Mouse (Mus musculus) heart, embryonic 14.5 days (tissue): ENCODE measurements around the gene Mmgt2. TPM values are rescaled to one million over a fixed set of nuclear protein-coding genes. Genes with fewer than 3 reads are reported as not detected.

Experiments
- ATAC-seq: fragments of 200-750 bp; cut with Nextera tagmentation; 2 replicates; pipeline ENCODE4 v1.8.0; 2017; ENCODE audit warnings: low read depth, moderate TSS enrichment; ENCODE audit not compliant: insufficient number of reproducible peaks, insufficient read depth, low FRiP score
- H3K27ac ChIP-seq, 2 experiments: fragments of 200-500 bp in 1 of 2; fragments of 300-500 bp in 1 of 2; sonication (generic) in 1 of 2; replicated peaks in 1 of 2; 2 replicates each; pipeline ENCODE4 v1.5.1; 2012 to 2014; ENCODE audit warnings: low read depth in 2 of 2, low read length in 2 of 2, control low read depth in 1 of 2, mild to moderate bottlenecking in 1 of 2, mixed read lengths in 1 of 2; ENCODE audit not compliant: control insufficient read depth in 1 of 2, insufficient read depth in 1 of 2
- H3K27me3 ChIP-seq: fragments of 300-500 bp; sonication (generic); 2 replicates; pipeline ENCODE4 v1.6.1; 2014; ENCODE audit warnings: mild to moderate bottlenecking, low read length, control low read depth; ENCODE audit not compliant: control insufficient read depth, insufficient read depth
- H3K36me3 ChIP-seq: fragments of 300-500 bp; sonication (generic); 2 replicates; pipeline ENCODE4 v1.6.1; 2014; ENCODE audit warnings: mild to moderate bottlenecking, control low read depth, low read length, mixed read lengths; ENCODE audit not compliant: control insufficient read depth, insufficient read depth
- H3K4me1 ChIP-seq, 2 experiments: fragments of 200-500 bp in 1 of 2; fragments of 300-500 bp in 1 of 2; sonication (generic) in 1 of 2; 2 replicates each; pipeline ENCODE4 v1.6.1; 2012 to 2014; ENCODE audit warnings: low read length in 2 of 2, control low read depth in 1 of 2, mixed read lengths in 1 of 2; ENCODE audit not compliant: control insufficient read depth in 2 of 2, insufficient read depth in 2 of 2
- H3K4me2 ChIP-seq: fragments of 300-500 bp; sonication (generic); 2 replicates; pipeline ENCODE4 v1.6.1; 2014; ENCODE audit warnings: mild to moderate bottlenecking, low read length
- H3K4me3 ChIP-seq, 2 experiments: fragments of 200-500 bp in 1 of 2; fragments of 300-500 bp in 1 of 2; sonication (generic) in 1 of 2; 2 replicates each; pipeline ENCODE4 v1.5.1; 2012 to 2014; ENCODE audit warnings: low read length in 2 of 2, mild to moderate bottlenecking in 2 of 2, control low read depth in 1 of 2, low read depth in 1 of 2, moderate library complexity in 1 of 2; ENCODE audit not compliant: control insufficient read depth in 1 of 2, insufficient read depth in 1 of 2
- H3K9ac ChIP-seq: fragments of 300-500 bp; sonication (generic); 2 replicates; pipeline ENCODE4 v1.6.1; 2014; ENCODE audit warnings: mild to moderate bottlenecking, low read length
- H3K9me3 ChIP-seq: fragments of 300-500 bp; sonication (generic); 2 replicates; pipeline ENCODE4 v1.6.1; 2016; ENCODE audit warnings: low read length, control low read depth; ENCODE audit not compliant: control insufficient read depth
- WGBS: fragments of 180-500 bp; shearing (Covaris S2); extraction: QIAGEN DNeasy Blood & Tissue Kit; methylation state at CpG from one replicate; pipeline ENCODE4 v1.1.7; 2014; 5-methylcytosine and 5-hydroxymethylcytosine counted together
- polyA plus RNA-seq: library from polyadenylated mRNA; unstranded; fragments of >200 nt; fragmentation: Nextera tagmentation; extraction: Ambion mirVana; gene quantifications from 2 replicates; pipeline ENCODE4 v1.2.1, GENCODE M21; 2014

The Mmgt2 gene
- polyA plus RNA-seq, 1 experiment from 2014 or later: 56.7 TPM

DNA sequence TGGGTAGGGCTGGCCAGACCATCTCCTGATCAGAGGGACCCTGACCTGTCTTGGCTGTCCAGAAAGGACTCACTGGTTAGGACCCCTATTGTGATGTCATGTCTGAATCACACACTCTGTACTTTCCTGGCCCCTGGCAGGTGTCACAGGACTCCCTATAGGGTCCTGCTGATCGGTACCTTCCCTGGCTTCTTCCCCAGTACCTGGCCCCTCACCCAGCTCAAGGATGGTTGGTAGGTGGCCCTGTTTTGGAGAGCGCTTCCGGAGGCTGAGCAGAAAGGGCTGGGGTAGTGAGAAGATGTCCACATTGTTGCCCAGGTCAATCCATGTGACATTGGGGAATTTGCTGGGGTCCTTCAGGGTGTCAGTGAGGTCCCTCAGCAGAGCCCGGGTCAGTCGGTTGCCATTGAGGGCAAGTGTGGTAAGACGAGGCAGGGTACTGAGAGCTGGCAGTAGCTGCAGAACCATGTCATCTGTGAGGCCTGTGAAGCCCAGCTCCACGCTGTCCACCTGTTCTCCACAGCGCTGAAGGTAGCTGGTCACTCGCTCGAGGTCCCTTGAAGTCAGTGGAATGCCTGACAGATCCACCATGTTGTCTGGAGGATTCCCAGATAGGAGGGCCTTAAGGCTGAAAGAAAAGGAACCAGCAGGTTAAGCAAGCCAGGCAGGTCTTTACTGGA, 42.7 kb upstream of the Mmgt2 start:
- H3K4me1 ChIP-seq: peaks cover 2 to 18% of the 10 kb centered on the region in 2 experiments; a peak in 3 of 4 replicates
- H3K4me2 ChIP-seq: no peak overlapping the region; the same call in 1 of the 2 replicates
- ATAC-seq: no peak
- 0 out of 4 replicates have a peak overlapping the region, but pooled peaks of 1 of the 2 experiments have one; percentile 22 for H3K27ac ChIP-seq
- no peak overlapping the region for H3K4me3 ChIP-seq
- WGBS: 42% methylated on average over 10 of the region's 10 CpGs
- H3K36me3 ChIP-seq: peaks cover 75% of the 10 kb centered on the region
- peak overlapping the region; percentile 98; the same call in 1 of the 2 replicates for H3K9ac ChIP-seq
- no peaks in the 10 kb centered on the region for H3K27me3 ChIP-seq
- no peaks in the 10 kb centered on the region for H3K9me3 ChIP-seq

DNA sequence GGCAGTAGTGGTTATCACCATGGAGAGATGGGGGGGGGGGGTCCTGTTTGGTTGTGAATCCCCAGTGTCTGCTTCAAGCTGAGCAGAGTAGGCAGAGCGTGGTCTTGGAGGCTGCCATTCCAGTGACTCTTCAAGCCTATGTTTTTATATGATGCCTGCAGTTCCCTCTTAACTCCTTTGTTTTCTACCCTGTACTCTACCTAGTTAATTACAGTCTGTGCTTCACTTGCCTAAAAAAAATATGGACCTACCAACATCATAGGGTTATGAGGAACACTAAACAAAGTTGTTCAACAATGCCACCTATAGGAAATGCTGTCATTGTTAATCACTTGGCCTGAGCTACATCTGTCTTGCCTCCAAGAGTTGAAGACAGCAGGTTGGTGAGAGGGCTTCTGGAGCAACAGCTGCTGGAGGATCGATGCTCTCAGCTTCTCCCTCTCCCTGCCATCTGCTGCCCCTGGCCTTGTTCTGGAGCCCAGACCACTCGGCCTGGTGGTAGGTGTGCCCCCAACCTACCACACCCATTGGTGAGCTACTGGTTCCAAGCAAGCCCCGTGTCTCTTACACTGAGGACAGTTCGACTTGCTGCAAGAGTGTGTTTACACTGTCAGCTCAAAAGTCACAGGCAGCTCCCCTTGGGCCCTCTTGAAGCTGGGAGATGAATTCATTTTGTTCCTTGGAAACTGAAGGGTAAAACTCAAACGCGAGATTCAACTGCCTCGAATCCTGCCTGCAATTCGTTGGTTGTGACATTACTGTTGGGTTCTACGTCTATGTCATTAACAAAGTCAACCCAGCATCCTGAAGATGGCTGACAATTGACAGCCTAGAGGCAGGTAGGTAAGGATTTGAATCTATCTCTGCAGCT, 41.9 kb upstream of the Mmgt2 start:
- Histone ChIP-seq H3K4me1 (peaks cover 2 to 18% of the 10 kb centered on the region in 2 experiments; a peak in 3 of 4 replicates), H3K4me2 (no peak overlapping the region), H3K9ac (no peak overlapping the region), H3K4me3 (no peak overlapping the region), H3K27me3 (no peaks in the 10 kb centered on the region), H3K27ac (no peak overlapping the region), H3K9me3 (no peaks in the 10 kb centered on the region), H3K36me3 (peaks cover 81% of the 10 kb centered on the region)
- ATAC-seq: no peak
- WGBS: 63% methylated on average over 10 of the region's 10 CpGs

DNA sequence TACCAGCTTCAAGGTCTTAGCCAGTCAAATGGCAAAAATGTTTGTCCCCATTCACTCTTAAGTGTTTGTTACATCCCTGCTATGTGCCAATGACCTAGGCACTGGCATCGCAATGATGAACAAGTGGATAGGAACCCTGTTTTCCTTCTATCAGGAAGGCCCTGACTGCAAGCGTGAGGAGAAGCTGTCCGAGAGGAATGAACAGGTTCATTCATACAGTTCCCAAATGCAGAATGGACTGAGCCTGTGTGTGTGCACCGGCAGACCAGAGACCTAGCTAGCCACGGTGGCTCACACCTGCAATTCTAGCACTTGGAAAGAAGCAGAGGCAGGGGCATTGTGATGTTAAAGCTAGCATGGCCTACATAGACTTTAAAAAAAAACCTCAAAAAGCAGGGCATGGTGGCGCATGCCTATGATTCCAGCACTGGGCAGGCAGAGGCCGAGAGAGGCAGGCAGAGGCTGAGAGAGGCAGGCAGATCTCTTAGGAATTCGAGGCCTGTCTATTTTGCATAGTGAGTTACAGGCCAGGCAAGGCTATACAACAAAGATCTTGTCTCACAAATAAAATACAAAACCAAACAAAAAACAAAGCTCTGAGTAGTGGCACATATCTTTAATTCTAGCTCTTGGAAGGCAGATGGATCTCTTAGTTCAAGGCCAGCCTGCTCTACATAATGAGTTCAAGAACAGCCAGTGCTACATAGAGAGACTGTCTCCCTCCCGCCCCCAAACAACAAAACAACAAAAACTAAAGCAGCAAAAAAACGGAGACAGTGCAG, 41.1 kb upstream of the Mmgt2 start:
- WGBS: 60% methylated on average over 10 of the region's 10 CpGs
- peaks cover 2 to 18% of the 10 kb centered on the region in 2 experiments; a peak in 3 of 4 replicates for H3K4me1 ChIP-seq
- H3K27ac ChIP-seq: 0 out of 4 replicates have a peak overlapping the region, but pooled peaks of 1 of the 2 experiments have one; percentile 11
- H3K27me3 ChIP-seq: no peaks in the 10 kb centered on the region
- no peak overlapping the region for H3K9ac ChIP-seq
- peaks cover 85% of the 10 kb centered on the region for H3K36me3 ChIP-seq
- H3K9me3 ChIP-seq: no peaks in the 10 kb centered on the region
- no peak for ATAC-seq
- H3K4me2 ChIP-seq: no peak overlapping the region
- no peak overlapping the region for H3K4me3 ChIP-seq

DNA sequence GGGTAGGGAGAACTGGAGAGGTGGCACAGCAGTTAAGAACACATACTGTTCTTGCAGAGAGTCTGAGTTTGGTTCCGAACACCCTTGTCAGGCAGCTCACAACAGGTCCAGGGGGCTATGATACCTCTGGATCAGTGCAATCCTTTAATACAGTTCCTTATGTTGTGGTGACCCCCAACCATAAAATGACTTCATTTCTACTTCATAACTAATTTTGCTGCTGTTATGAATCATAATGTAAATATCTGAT, 40.6 kb upstream of the Mmgt2 start:
- no peak overlapping the region for H3K9ac ChIP-seq
- no peak overlapping the region for H3K4me2 ChIP-seq
- H3K36me3 ChIP-seq: peaks cover 90% of the 10 kb centered on the region
- WGBS: 96% methylated on average over 1 of the region's 1 CpGs
- no peak for ATAC-seq
- H3K9me3 ChIP-seq: no peaks in the 10 kb centered on the region
- no peak overlapping the region for H3K27ac ChIP-seq
- peaks cover 2 to 18% of the 10 kb centered on the region in 2 experiments; a peak in 3 of 4 replicates for H3K4me1 ChIP-seq
- no peak overlapping the region for H3K4me3 ChIP-seq
- H3K27me3 ChIP-seq: no peaks in the 10 kb centered on the region

DNA sequence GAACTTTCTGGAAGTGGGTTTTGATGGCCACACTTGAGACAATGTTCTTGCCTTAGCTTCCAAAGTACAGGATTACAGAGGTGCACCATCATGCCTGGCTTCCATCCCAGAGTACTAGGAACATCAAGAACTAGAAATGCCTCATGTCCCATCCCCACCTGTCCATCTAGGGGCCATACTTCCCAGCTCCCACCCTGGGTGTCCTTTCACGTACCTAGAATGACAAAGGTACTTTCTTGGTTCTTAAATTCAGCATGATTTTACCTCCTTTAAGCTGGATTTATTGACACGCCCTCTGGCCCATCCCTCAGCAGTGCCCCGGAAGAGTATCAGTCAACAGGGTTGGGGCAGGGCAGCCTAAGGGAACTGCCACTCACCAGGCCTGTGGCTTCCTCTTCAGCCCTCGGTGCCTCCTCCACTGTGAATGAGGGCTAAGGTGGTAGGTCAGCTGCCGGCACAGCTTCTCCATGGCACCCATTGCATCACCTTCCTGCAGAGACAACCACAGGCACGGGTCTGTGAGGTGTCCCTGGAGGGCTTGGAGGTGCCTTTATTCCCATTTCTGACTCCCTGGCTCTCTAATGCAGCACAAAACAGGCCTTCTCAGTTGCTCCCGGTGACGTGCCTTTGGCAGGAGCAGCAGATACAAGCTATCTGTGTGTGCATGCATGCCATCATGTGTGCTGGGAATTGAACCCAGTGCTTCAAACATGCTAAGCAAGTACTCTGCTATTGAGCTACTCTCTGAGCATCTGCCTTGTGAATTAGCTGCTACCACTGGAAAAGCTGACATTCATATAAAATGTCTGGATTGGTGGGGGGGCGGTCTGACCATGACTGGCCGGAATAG, 39.4 kb upstream of the Mmgt2 start:
- Histone ChIP-seq H3K4me1 (peaks cover 4 to 23% of the 10 kb centered on the region in 2 experiments), H3K27me3 (no peaks in the 10 kb centered on the region), H3K36me3 (peaks cover 81% of the 10 kb centered on the region), H3K4me3 (no peak overlapping the region), H3K9me3 (no peaks in the 10 kb centered on the region), H3K4me2 (no peak overlapping the region), H3K27ac (no peak overlapping the region), H3K9ac (no peak overlapping the region)
- 77% methylated on average over 10 of the region's 10 CpGs for WGBS
- ATAC-seq: no peak

DNA sequence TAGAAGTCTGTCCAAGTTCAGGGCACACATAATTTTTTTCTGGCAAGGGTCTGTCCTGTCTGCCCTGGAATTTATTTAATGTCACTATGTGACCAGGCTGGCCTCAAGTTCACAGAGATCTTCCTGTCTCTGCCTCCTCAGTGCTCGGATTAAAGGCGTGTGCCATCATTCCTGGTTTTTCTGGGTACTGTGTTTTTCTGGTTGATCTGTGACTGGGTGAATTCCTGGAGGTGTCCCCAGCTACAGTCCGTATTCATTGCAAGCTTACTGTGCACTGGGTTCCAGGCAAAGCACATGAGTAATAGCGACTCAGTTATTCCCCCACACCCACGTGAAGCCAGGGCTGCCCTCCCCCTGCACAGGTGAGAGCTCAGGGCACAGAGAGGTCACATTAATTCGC, 38.2 kb upstream of the Mmgt2 start:
- 87% methylated on average over 6 of the region's 6 CpGs for WGBS
- H3K27ac ChIP-seq: no peak overlapping the region
- H3K4me2 ChIP-seq: no peak overlapping the region
- H3K9ac ChIP-seq: no peak overlapping the region
- no peak overlapping the region for H3K4me3 ChIP-seq
- no peaks in the 10 kb centered on the region for H3K27me3 ChIP-seq
- ATAC-seq: no peak
- no peaks in the 10 kb centered on the region for H3K9me3 ChIP-seq
- peaks cover 72% of the 10 kb centered on the region for H3K36me3 ChIP-seq
- peaks cover 2 to 15% of the 10 kb centered on the region in 2 experiments for H3K4me1 ChIP-seq

DNA sequence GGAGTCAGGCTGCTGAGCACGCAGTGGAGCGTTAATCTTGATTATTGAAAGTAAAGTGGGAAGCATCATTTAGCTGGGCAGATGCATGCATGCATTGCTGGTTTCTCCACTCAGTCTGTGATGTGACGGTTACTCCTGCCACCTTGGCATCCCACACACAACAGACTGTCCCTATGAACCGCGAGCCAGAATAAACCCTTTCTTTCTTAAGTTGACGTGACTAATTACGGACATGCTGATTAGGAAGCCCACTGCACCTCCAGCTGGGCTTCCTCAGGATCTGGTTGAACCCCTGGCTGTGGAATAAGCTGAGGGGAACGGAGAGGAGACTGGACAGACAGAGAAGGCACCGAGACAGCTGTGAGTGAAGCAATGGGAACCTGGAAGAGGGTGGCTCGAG, 35.9 kb upstream of the Mmgt2 start:
- Histone ChIP-seq H3K9me3 (no peaks in the 10 kb centered on the region), H3K36me3 (peaks cover 68% of the 10 kb centered on the region), H3K4me1 (peaks cover 2 to 11% of the 10 kb centered on the region in 2 experiments), H3K9ac (no peak overlapping the region), H3K27me3 (no peaks in the 10 kb centered on the region), H3K4me3 (no peak overlapping the region), H3K4me2 (no peak overlapping the region), H3K27ac (no peak overlapping the region)
- WGBS: 83% methylated on average over 10 of the region's 10 CpGs
- ATAC-seq: no peak
